Mouse (Mus musculus) olfactory bulb, adult 2 months (tissue): ENCODE data around the gene Bmt2.

Experiments used
- CTCF ChIP-seq: fragments of 200-500 bp; IDR thresholded peaks from 2 replicates; pipeline ENCODE4 v1.5.1; 2012; ENCODE audit warnings: low read depth, mild to moderate bottlenecking, low read length, moderate library complexity; ENCODE audit not compliant: insufficient read depth
- POLR2A ChIP-seq: fragments of 200-500 bp; IDR thresholded peaks from 2 replicates; pipeline ENCODE4 v1.6.1; 2012; ENCODE audit warnings: mild to moderate bottlenecking, low read depth, low read length, moderate library complexity; ENCODE audit not compliant: insufficient read depth

DNA sequence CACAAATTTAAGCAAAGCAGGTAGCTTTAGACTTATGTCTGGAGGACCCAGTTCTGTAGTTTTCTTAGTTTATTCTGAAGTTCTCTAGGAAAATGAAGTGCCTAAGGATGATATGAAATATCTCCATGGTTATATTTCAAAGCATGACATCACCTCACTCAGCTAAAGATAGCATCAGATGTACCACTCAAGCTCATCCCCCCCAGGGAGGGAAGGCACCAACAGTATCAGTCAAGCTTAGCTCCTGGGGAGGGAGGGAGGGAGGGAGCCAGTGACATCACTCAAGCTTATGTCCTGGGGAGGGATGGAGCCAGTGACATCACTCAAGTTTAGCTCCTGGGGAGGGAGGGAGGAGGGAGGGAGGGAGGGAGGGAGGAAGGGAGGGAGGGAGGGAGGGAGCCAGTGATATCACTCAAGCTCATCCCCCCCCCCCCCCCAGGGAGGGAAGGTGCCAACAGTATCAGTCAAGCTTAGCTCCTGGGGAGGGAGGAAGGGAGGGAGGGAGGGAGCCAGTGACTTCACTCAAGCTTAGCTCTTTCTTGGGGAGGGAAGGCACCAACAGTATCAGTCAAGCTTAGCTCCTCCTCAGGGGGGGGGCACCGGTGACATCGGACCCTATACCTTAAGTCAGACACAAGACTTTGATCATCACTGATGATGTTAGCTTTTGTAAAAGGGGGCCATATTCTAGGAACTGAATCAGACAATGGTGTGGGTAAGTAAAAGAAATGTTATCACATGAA lies 17.5 kb upstream of the Bmt2 start:
- no peak for TF ChIP-seq CTCF
- no peak for TF ChIP-seq POLR2A
